Mouse (Mus musculus): Measurements from ENCODE around the gene Kctd14.
"Not testable (repeated sequence)": the region's sequence is repeated elsewhere in the genome, so short reads cannot be mapped to it uniquely, and the experiment has no call there.

Kctd14 gene

GRCm38 (mm10) chr7:97451023-97451422 is at the start of gene Kctd14:
Gene Kctd14, plus strand, starts transcription at chr7:97451323.
- not testable (repeated sequence) for DNase-seq

- no peak for DNase-seq
Observed at GRCm38 (mm10) chr7:97407145-97407544, 44.0 kb upstream of the Kctd14 start.

- no peak for DNase-seq
Observed at GRCm38 (mm10) chr7:97411106-97411505, 40.0 kb upstream of the Kctd14 start.

GRCm38 (mm10) chr7:97411575-97411974 is 39.5 kb upstream of the Kctd14 start:
- DNase-seq = no peak

GRCm38 (mm10) chr7:97413981-97414380 is 37.1 kb upstream of the Kctd14 start:
- DNase-seq = no peak

- no peak for DNase-seq
Observed at GRCm38 (mm10) chr7:97414426-97414825, 36.7 kb upstream of the Kctd14 start.

- no peak for DNase-seq
Observed at GRCm38 (mm10) chr7:97414915-97415687, 36.0 kb upstream of the Kctd14 start.

GRCm38 (mm10) chr7:97416473-97416872 is 34.6 kb upstream of the Kctd14 start:
- DNase-seq = no peak

- DNase-seq = peak; percentile 51
Observed at GRCm38 (mm10) chr7:97416906-97417777, 34.0 kb upstream of the Kctd14 start, which contains the start of gene Thrsp. Gene Thrsp, minus strand, starts transcription at chr7:97417730.

GRCm38 (mm10) chr7:97418717-97419116 is 32.4 kb upstream of the Kctd14 start:
- DNase-seq = no peak

GRCm38 (mm10) chr7:97419163-97419562 is 32.0 kb upstream of the Kctd14 start:
- no peak for DNase-seq

GRCm38 (mm10) chr7:97420406-97420805 is 30.7 kb upstream of the Kctd14 start:
- no peak for DNase-seq

- DNase-seq = no peak
Observed at GRCm38 (mm10) chr7:97420958-97421651, 30.0 kb upstream of the Kctd14 start.

- DNase-seq = no peak
Observed at GRCm38 (mm10) chr7:97423754-97424153, 27.4 kb upstream of the Kctd14 start.

GRCm38 (mm10) chr7:97424621-97425245 is 26.4 kb upstream of the Kctd14 start:
- DNase-seq = peak; percentile 82

- no peak for DNase-seq
Observed at GRCm38 (mm10) chr7:97426566-97426965, 24.6 kb upstream of the Kctd14 start.

- no peak for DNase-seq
Observed at GRCm38 (mm10) chr7:97427296-97427695, 23.8 kb upstream of the Kctd14 start.

GRCm38 (mm10) chr7:97427778-97428420 is 23.2 kb upstream of the Kctd14 start:
- no peak for DNase-seq

GRCm38 (mm10) chr7:97429705-97430104 is 21.4 kb upstream of the Kctd14 start:
- no peak for DNase-seq

GRCm38 (mm10) chr7:97433517-97433916 is 17.6 kb upstream of the Kctd14 start:
- DNase-seq = not testable (repeated sequence)

- no peak for DNase-seq
Observed at GRCm38 (mm10) chr7:97434517-97434916, 16.6 kb upstream of the Kctd14 start.

GRCm38 (mm10) chr7:97438986-97439385 is 12.1 kb upstream of the Kctd14 start:
- DNase-seq = no peak
